Mouse (Mus musculus): ENCODE measurements at regions not wholly inside any gene's neighbourhood (a gene's known extent, or its start where the extent isn't known, plus 50 kb on each side); places are given as distances from the start of the nearest gene placed in this dataset.

DNA sequence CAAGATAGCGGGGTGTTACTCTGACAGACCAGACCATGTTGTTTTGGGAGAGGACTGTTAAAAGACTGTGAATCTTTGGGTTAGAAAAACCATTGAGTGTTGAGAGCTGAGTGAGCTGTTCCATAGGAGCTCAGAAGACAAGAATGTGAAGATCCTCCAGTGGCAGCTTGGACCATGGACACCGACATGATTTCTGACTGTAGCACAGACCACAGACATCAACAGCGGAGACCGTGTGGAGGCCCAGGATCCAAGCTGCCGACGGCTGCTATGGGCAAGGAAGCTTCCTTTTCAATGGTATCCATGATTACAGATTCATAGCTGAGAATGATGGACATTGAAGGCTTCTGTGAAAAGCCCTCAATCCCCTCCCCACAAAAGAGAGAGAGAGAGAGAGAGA is 105.6 kb downstream of the Zbtb18 start:
- no peak for TF ChIP-seq CTCF (IDR thresholded peaks at IDR 0.05; ENCODE audit: insufficient read depth, low read length)
- TF ChIP-seq POLR2A (IDR thresholded peaks at IDR 0.05; ENCODE audit: borderline replicate concordance, extremely low read depth, low read depth, low read length): no peak

Measured in lung, adult 2 months (tissue).